Mouse (Mus musculus) neural tube, embryonic 13.5 days (tissue): ENCODE measurements at regions not wholly inside any gene's neighbourhood (a gene's known extent, or its start where the extent isn't known, plus 50 kb on each side); places are given as distances from the start of the nearest gene placed in this dataset.

Source experiments
- ATAC-seq: fragments of 200-750 bp; cut with Nextera tagmentation; 2 replicates; pipeline ENCODE4 v1.8.0; 2017; ENCODE audit warnings: low read depth, mild to moderate bottlenecking, moderate TSS enrichment, moderate library complexity
- H3K27ac ChIP-seq: fragments of 300-500 bp; sonication (generic); replicated peaks from 2 replicates; pipeline ENCODE4 v1.5.1; 2015; ENCODE audit warnings: moderate library complexity, mild to moderate bottlenecking, inconsistent platforms
- H3K27me3 ChIP-seq: fragments of 300-500 bp; sonication (generic); 2 replicates; pipeline ENCODE4 v1.6.1; 2015; ENCODE audit warnings: mild to moderate bottlenecking, inconsistent platforms
- H3K36me3 ChIP-seq: fragments of 300-500 bp; sonication (generic); 2 replicates; pipeline ENCODE4 v1.6.1; 2015; ENCODE audit warnings: mild to moderate bottlenecking, inconsistent platforms
- H3K4me1 ChIP-seq: fragments of 300-500 bp; sonication (generic); replicated peaks from 2 replicates; pipeline ENCODE4 v1.6.1; 2015; ENCODE audit warnings: inconsistent platforms
- H3K4me2 ChIP-seq: fragments of 300-500 bp; sonication (generic); 2 replicates; pipeline ENCODE4 v1.6.1; 2015; ENCODE audit warnings: inconsistent platforms, mild to moderate bottlenecking, moderate library complexity
- H3K4me3 ChIP-seq: fragments of 300-500 bp; sonication (generic); 2 replicates; pipeline ENCODE4 v1.5.1; 2015; ENCODE audit warnings: mild to moderate bottlenecking, inconsistent platforms
- H3K9ac ChIP-seq: fragments of 300-500 bp; sonication (generic); 2 replicates; pipeline ENCODE4 v1.6.1; 2015; ENCODE audit warnings: moderate library complexity, mild to moderate bottlenecking, inconsistent platforms
- H3K9me3 ChIP-seq: fragments of 300-500 bp; sonication (generic); 2 replicates; pipeline ENCODE4 v1.6.1; 2016; ENCODE audit warnings: inconsistent platforms
- WGBS: fragments of 180-500 bp; shearing (Covaris S2); methylation state at CpG from one replicate; pipeline ENCODE4 v1.1.7; 2015; 5-methylcytosine and 5-hydroxymethylcytosine counted together

- Histone ChIP-seq H3K9me3 (no peaks in the 10 kb centered on the region), H3K4me1 (no peaks in the 10 kb centered on the region), H3K4me3 (no peak overlapping the region), H3K9ac (no peak overlapping the region), H3K27me3 (no peaks in the 10 kb centered on the region), H3K27ac (no peak overlapping the region), H3K4me2 (peak overlapping the region; percentile 13; the same call in 1 of the 2 replicates), H3K36me3 (no peaks in the 10 kb centered on the region)
- no peak for ATAC-seq
- WGBS, result 49% methylated on average over 13 of the region's 13 CpGs
Observed at GRCm38 (mm10) chr5:75387886-75388454, 186.7 kb upstream of the Kit start.

GRCm38 (mm10) chr5:75388699-75389260 lies 185.9 kb upstream of the Kit start:
- Histone ChIP-seq H3K27me3 (no peaks in the 10 kb centered on the region), H3K9ac (no peak overlapping the region), H3K4me2 (no peak overlapping the region), H3K4me3 (no peak overlapping the region), H3K9me3 (no peaks in the 10 kb centered on the region), H3K4me1 (no peaks in the 10 kb centered on the region), H3K36me3 (no peaks in the 10 kb centered on the region), H3K27ac (no peak overlapping the region)
- 91% methylated on average over 7 of the region's 7 CpGs for WGBS
- no peak for ATAC-seq

- Histone ChIP-seq H3K4me3 (no peak overlapping the region), H3K27ac (no peak overlapping the region), H3K4me2 (no peak overlapping the region), H3K4me1 (no peaks in the 10 kb centered on the region), H3K27me3 (no peaks in the 10 kb centered on the region), H3K9ac (no peak overlapping the region), H3K36me3 (no peaks in the 10 kb centered on the region), H3K9me3 (no peaks in the 10 kb centered on the region)
- no peak for ATAC-seq
- 63% methylated on average over 7 of the region's 7 CpGs for WGBS
Observed at GRCm38 (mm10) chr5:75389433-75389971, 185.2 kb upstream of the Kit start.

- no peaks in the 10 kb centered on the region for H3K36me3 ChIP-seq
- ATAC-seq, result no peak
- peaks cover 21% of the 10 kb centered on the region; the same call in 1 of the 2 replicates for H3K4me1 ChIP-seq
- no peaks in the 10 kb centered on the region for H3K27me3 ChIP-seq
- no peaks in the 10 kb centered on the region for H3K9me3 ChIP-seq
- H3K4me3 ChIP-seq, result no peak overlapping the region
- no peak overlapping the region for H3K27ac ChIP-seq
- no peak overlapping the region for H3K4me2 ChIP-seq
- 61% methylated on average over 5 of the region's 5 CpGs for WGBS
- H3K9ac ChIP-seq, result no peak overlapping the region
Observed at GRCm38 (mm10) chr5:75398820-75399219, 175.9 kb upstream of the Kit start.

- Histone ChIP-seq H3K27me3 (no peaks in the 10 kb centered on the region), H3K9ac (no peak overlapping the region), H3K4me2 (no peak overlapping the region), H3K27ac (no peak overlapping the region), H3K4me3 (no peak overlapping the region), H3K4me1 (peaks cover 40% of the 10 kb centered on the region), H3K36me3 (no peaks in the 10 kb centered on the region), H3K9me3 (no peaks in the 10 kb centered on the region)
- ATAC-seq, result no peak
- WGBS, result 43% methylated on average over 3 of the region's 3 CpGs
Observed at GRCm38 (mm10) chr5:75401734-75402133, 173.0 kb upstream of the Kit start.

GRCm38 (mm10) chr5:75402631-75403030 lies 172.1 kb upstream of the Kit start:
- Histone ChIP-seq H3K27ac (no peak overlapping the region), H3K36me3 (no peaks in the 10 kb centered on the region), H3K27me3 (no peaks in the 10 kb centered on the region), H3K4me2 (no peak overlapping the region), H3K4me1 (peaks cover 40% of the 10 kb centered on the region), H3K9me3 (no peaks in the 10 kb centered on the region), H3K4me3 (no peak overlapping the region), H3K9ac (no peak overlapping the region)
- WGBS, result 57% methylated on average over 3 of the region's 3 CpGs
- ATAC-seq, result no peak

GRCm38 (mm10) chr5:75403531-75403930 lies 171.2 kb upstream of the Kit start:
- 92% methylated on average over 5 of the region's 5 CpGs for WGBS
- H3K27ac ChIP-seq, result no peak overlapping the region
- no peak overlapping the region for H3K4me3 ChIP-seq
- no peak overlapping the region for H3K4me2 ChIP-seq
- no peaks in the 10 kb centered on the region for H3K36me3 ChIP-seq
- H3K9ac ChIP-seq, result no peak overlapping the region
- H3K27me3 ChIP-seq, result no peaks in the 10 kb centered on the region
- H3K4me1 ChIP-seq, result peaks cover 40% of the 10 kb centered on the region
- H3K9me3 ChIP-seq, result no peaks in the 10 kb centered on the region
- ATAC-seq, result no peak

GRCm38 (mm10) chr5:75404601-75405285 lies 170.0 kb upstream of the Kit start:
- Histone ChIP-seq H3K9me3 (no peaks in the 10 kb centered on the region), H3K4me3 (no peak overlapping the region), H3K27me3 (no peaks in the 10 kb centered on the region), H3K9ac (no peak overlapping the region), H3K4me2 (no peak overlapping the region), H3K27ac (peak overlapping the region; percentile 2; the same call in 1 of the 2 replicates), H3K4me1 (peaks cover 40% of the 10 kb centered on the region), H3K36me3 (no peaks in the 10 kb centered on the region)
- no peak for ATAC-seq
- WGBS, result 27% methylated on average over 9 of the region's 9 CpGs

GRCm38 (mm10) chr5:75405496-75405895 lies 169.2 kb upstream of the Kit start:
- H3K36me3 ChIP-seq, result no peaks in the 10 kb centered on the region
- H3K27me3 ChIP-seq, result no peaks in the 10 kb centered on the region
- ATAC-seq, result peak; percentile 59; the same call in 1 of the 2 replicates
- H3K4me1 ChIP-seq, result peaks cover 45% of the 10 kb centered on the region
- 58% methylated on average over 7 of the region's 7 CpGs for WGBS
- no peak overlapping the region for H3K9ac ChIP-seq
- H3K4me2 ChIP-seq, result no peak overlapping the region
- H3K9me3 ChIP-seq, result no peaks in the 10 kb centered on the region
- H3K4me3 ChIP-seq, result no peak overlapping the region
- H3K27ac ChIP-seq, result peak overlapping the region; percentile 33; the same call in 1 of the 2 replicates

- no peak for ATAC-seq
- H3K4me3 ChIP-seq, result no peak overlapping the region
- no peak overlapping the region for H3K27ac ChIP-seq
- WGBS, result 68% methylated on average over 10 of the region's 10 CpGs
- H3K27me3 ChIP-seq, result no peaks in the 10 kb centered on the region
- no peaks in the 10 kb centered on the region for H3K36me3 ChIP-seq
- H3K9me3 ChIP-seq, result no peaks in the 10 kb centered on the region
- peaks cover 41% of the 10 kb centered on the region for H3K4me1 ChIP-seq
- H3K4me2 ChIP-seq, result no peak overlapping the region
- H3K9ac ChIP-seq, result no peak overlapping the region
Observed at GRCm38 (mm10) chr5:75407686-75408085, 167.0 kb upstream of the Kit start.

- H3K4me1 ChIP-seq, result peaks cover 17% of the 10 kb centered on the region; the same call in 1 of the 2 replicates
- no peak overlapping the region for H3K4me3 ChIP-seq
- H3K27ac ChIP-seq, result peak overlapping the region; percentile 67
- no peaks in the 10 kb centered on the region for H3K27me3 ChIP-seq
- H3K4me2 ChIP-seq, result peak overlapping the region; percentile 37
- H3K36me3 ChIP-seq, result no peaks in the 10 kb centered on the region
- H3K9me3 ChIP-seq, result no peaks in the 10 kb centered on the region
- peak overlapping the region; percentile 17; the same call in 1 of the 2 replicates for H3K9ac ChIP-seq
- no peak for ATAC-seq
- 50% methylated on average over 24 of the region's 24 CpGs for WGBS
Observed at GRCm38 (mm10) chr5:75410240-75411186, 164.2 kb upstream of the Kit start.
